Mouse (Mus musculus) heart, embryonic 14.5 days (tissue): ENCODE results near the gene Mapk11. TPM values are rescaled to one million over a fixed set of nuclear protein-coding genes. Genes with fewer than 3 reads are reported as not detected.
A peak's percentile ranks its signal among the peaks of the same experiment; 100 is the strongest.

Source experiments
- ATAC-seq: fragments of 200-750 bp; cut with Nextera tagmentation; 2 replicates; pipeline ENCODE4 v1.8.0; 2017; ENCODE audit warnings: low read depth, moderate TSS enrichment; ENCODE audit not compliant: insufficient number of reproducible peaks, insufficient read depth, low FRiP score
- H3K27ac ChIP-seq, 2 experiments: fragments of 200-500 bp in 1 of 2; fragments of 300-500 bp in 1 of 2; sonication (generic) in 1 of 2; replicated peaks in 1 of 2; 2 replicates each; pipeline ENCODE4 v1.5.1; 2012 to 2014; ENCODE audit warnings: low read depth in 2 of 2, low read length in 2 of 2, control low read depth in 1 of 2, mild to moderate bottlenecking in 1 of 2, mixed read lengths in 1 of 2; ENCODE audit not compliant: control insufficient read depth in 1 of 2, insufficient read depth in 1 of 2
- H3K27me3 ChIP-seq: fragments of 300-500 bp; sonication (generic); 2 replicates; pipeline ENCODE4 v1.6.1; 2014; ENCODE audit warnings: mild to moderate bottlenecking, low read length, control low read depth; ENCODE audit not compliant: control insufficient read depth, insufficient read depth
- H3K36me3 ChIP-seq: fragments of 300-500 bp; sonication (generic); 2 replicates; pipeline ENCODE4 v1.6.1; 2014; ENCODE audit warnings: mild to moderate bottlenecking, control low read depth, low read length, mixed read lengths; ENCODE audit not compliant: control insufficient read depth, insufficient read depth
- H3K4me1 ChIP-seq, 2 experiments: fragments of 200-500 bp in 1 of 2; fragments of 300-500 bp in 1 of 2; sonication (generic) in 1 of 2; 2 replicates each; pipeline ENCODE4 v1.6.1; 2012 to 2014; ENCODE audit warnings: low read length in 2 of 2, control low read depth in 1 of 2, mixed read lengths in 1 of 2; ENCODE audit not compliant: control insufficient read depth in 2 of 2, insufficient read depth in 2 of 2
- H3K4me2 ChIP-seq: fragments of 300-500 bp; sonication (generic); 2 replicates; pipeline ENCODE4 v1.6.1; 2014; ENCODE audit warnings: mild to moderate bottlenecking, low read length
- H3K4me3 ChIP-seq, 2 experiments: fragments of 200-500 bp in 1 of 2; fragments of 300-500 bp in 1 of 2; sonication (generic) in 1 of 2; 2 replicates each; pipeline ENCODE4 v1.5.1; 2012 to 2014; ENCODE audit warnings: low read length in 2 of 2, mild to moderate bottlenecking in 2 of 2, control low read depth in 1 of 2, low read depth in 1 of 2, moderate library complexity in 1 of 2; ENCODE audit not compliant: control insufficient read depth in 1 of 2, insufficient read depth in 1 of 2
- H3K9ac ChIP-seq: fragments of 300-500 bp; sonication (generic); 2 replicates; pipeline ENCODE4 v1.6.1; 2014; ENCODE audit warnings: mild to moderate bottlenecking, low read length
- H3K9me3 ChIP-seq: fragments of 300-500 bp; sonication (generic); 2 replicates; pipeline ENCODE4 v1.6.1; 2016; ENCODE audit warnings: low read length, control low read depth; ENCODE audit not compliant: control insufficient read depth
- WGBS: fragments of 180-500 bp; shearing (Covaris S2); extraction: QIAGEN DNeasy Blood & Tissue Kit; methylation state at CpG from one replicate; pipeline ENCODE4 v1.1.7; 2014; 5-methylcytosine and 5-hydroxymethylcytosine counted together
- polyA plus RNA-seq: library from polyadenylated mRNA; unstranded; fragments of >200 nt; fragmentation: Nextera tagmentation; extraction: Ambion mirVana; gene quantifications from 2 replicates; pipeline ENCODE4 v1.2.1, GENCODE M21; 2014

Mapk11 gene
- polyA plus RNA-seq, 1 experiment from 2014 or later = 3.2 TPM

DNA sequence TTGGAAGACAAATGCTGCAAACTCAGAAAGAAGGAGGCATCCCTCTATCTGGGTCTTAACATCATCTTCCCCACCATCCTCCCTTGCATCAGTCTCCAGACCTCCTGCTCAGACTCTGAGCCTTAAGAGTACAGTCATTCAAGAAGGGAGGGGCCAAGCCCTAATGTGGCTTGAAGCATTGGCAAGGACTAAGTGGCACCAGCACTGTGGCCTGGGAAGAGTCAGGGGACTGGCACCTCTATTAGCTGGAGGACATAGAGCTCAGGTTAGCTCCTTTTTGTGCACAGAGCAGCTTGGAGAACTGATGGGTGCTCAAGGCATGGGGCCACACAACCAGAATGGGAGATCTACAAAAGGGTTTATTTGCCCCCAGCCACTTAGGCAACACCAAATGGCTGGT, 19.2 kb downstream of the Mapk11 start:
- Histone ChIP-seq H3K4me1 (peaks cover 6 to 12% of the 10 kb centered on the region in 2 experiments; a peak in 3 of 4 replicates), H3K9ac (no peak overlapping the region), H3K27ac (no peak overlapping the region)

DNA sequence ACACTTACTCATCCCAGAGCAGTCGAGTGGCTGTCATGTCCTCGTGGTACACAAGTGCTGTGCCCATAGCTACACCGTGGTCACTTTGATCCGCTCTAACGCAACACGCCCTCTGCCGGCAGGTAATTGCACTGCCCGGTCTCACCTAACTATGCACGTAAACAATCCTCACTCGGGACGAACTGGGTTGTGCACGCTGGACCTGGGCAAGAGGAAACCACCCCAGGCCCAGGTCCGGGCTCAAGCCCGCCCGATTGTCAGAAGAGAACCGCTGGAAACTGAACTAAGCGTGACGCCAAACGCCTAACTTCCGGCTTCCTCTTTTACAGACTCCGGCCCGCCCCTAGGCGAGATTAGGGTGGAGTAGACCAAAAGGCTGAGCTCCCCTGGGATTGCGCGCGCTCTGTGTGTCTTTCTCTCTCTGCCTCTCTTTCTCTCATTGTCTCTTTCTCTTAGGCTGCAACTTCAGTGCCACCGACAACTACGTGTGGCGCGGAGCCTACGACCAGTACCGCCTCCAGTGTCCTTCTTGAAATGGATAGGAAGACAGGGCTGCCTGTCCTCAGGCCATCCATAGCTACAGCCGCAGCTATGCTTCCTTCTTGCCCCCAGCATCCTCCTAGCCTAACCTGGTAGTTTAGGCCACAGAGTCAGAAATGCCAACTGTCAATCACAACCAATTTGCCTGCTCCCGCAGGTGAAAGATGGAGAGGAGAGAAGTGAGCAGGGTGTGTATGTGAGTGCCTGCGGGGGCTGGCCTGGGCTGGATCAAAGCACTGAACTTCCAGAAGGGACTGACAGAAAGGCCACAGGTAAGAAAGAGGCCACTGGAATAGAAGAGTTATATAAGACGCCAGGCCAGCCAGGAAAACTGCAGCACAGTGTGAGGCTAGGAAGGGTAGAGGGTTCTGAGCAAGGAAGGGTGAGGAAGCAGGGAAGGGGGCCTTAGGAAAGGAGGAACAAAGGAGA, 20.8 kb downstream of the Mapk11 start, which contains the start of gene Hdac10:
Gene Hdac10 (minus strand): TSS at position 319 of the 969 bp plus-strand sequence.
- peak within 1 kb of the TSS; percentile 82 to 85 for H3K27ac ChIP-seq
- H3K27me3 ChIP-seq = no peaks in the 10 kb centered on the region
- 3% methylated on average over 36 of the region's 36 CpGs for WGBS
- H3K9ac ChIP-seq = peak within 1 kb of the TSS; percentile 78
- no peaks in the 10 kb centered on the region for H3K9me3 ChIP-seq
- ATAC-seq = peak; percentile 78
- peak within 1 kb of the TSS; percentile 66 to 85 for H3K4me3 ChIP-seq
- H3K4me2 ChIP-seq = peak within 1 kb of the TSS; percentile 73
- H3K36me3 ChIP-seq = peaks cover 50% of the 10 kb centered on the region
- H3K4me1 ChIP-seq = peaks cover 8 to 16% of the 10 kb centered on the region in 2 experiments; a peak in 3 of 4 replicates

More for the DNA sequence above, 19.2 kb downstream of the Mapk11 start:
- Histone ChIP-seq H3K4me3 (no peak overlapping the region), H3K4me2 (no peak overlapping the region), H3K27me3 (no peaks in the 10 kb centered on the region), H3K36me3 (peaks cover 38% of the 10 kb centered on the region), H3K9me3 (no peaks in the 10 kb centered on the region)
- ATAC-seq = no peak

DNA sequence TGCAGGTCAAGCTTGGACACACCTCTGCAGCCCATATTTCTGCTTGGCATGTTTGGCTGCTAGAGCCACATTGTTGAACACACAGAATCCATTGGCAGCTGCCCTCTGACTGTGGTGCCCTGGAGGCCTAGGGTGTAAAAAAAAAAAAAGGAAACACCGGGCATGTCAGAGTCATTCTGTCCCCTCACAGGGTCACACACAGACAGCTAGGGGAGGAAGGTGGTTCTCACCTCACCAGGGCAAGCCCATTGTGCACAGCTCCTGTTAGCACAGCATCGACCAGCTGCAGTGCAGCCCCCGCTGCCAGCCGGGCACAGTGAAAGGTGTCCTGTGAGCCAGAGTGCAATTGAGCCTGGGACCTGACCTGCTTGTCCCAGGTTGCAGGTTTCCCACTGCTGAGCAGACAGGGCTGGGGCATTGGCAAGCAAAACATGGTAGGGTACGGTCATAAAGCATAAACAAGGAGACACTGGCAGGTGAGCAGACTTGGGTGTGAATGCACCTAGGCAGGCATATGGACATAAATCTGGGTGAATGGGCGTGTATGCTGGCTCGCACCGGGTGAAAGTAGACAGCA, 22.0 kb downstream of the Mapk11 start:
- Histone ChIP-seq H3K4me2 (peak overlapping the region; percentile 73), H3K27ac (0 out of 4 replicates have a peak overlapping the region, but pooled peaks of 1 of the 2 experiments have one; percentile 82), H3K4me3 (peak overlapping the region in 1 of 2 experiments; percentile 66; a peak in 3 of 4 replicates), H3K9ac (peak overlapping the region; percentile 78), H3K9me3 (no peaks in the 10 kb centered on the region), H3K4me1 (peaks cover 13 to 20% of the 10 kb centered on the region in 2 experiments; a peak in 3 of 4 replicates), H3K27me3 (no peaks in the 10 kb centered on the region), H3K36me3 (peaks cover 42% of the 10 kb centered on the region)
- no peak for ATAC-seq
- 78% methylated on average over 8 of the region's 8 CpGs for WGBS

DNA sequence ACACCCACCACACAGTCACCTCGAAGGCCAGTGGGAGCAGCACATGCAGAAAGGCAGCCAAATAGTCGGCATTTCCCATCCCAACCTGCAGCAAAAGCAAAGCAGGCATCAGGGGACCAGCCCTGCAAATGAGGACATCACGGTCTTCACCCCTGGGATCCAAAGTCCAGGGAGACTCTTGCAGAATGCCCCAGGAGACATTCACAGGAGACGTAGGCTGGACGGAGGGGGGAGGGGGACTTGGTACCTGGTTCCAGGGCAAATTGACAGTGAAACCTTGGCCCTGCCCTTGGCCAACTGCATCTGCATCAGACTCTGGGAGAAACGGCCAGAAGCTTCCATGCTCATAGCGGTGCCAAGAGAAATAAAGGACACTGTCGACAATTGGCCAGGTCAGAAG, 22.8 kb downstream of the Mapk11 start:
- Histone ChIP-seq H3K27ac (no peak overlapping the region), H3K27me3 (no peaks in the 10 kb centered on the region), H3K36me3 (peaks cover 34% of the 10 kb centered on the region), H3K9me3 (no peaks in the 10 kb centered on the region), H3K4me3 (no peak overlapping the region), H3K4me1 (peaks cover 20 to 29% of the 10 kb centered on the region in 2 experiments), H3K9ac (no peak overlapping the region), H3K4me2 (no peak overlapping the region)
- no peak for ATAC-seq
- 88% methylated on average over 8 of the region's 8 CpGs for WGBS

DNA sequence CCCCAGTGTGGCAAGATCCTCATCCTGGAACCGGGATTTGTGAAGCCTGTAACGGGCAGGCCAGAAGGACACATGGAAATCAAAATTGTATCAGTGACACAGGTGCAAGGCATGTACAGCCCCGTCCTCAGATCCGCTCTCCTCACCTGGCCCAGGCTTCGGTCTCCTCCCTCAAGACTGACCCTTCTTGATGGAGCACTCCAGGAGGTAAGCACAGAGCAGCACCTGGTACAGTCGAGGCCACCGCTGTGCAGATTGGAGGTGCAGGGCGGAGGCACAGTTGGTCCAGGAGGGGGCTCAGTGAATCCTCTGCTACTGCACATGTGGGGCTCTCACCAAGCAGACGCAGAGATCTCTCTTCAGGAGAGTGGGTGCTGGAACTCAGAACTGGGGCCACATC, 24.1 kb downstream of the Mapk11 start:
- WGBS = 87% methylated on average over 9 of the region's 9 CpGs
- ATAC-seq = no peak

DNA sequence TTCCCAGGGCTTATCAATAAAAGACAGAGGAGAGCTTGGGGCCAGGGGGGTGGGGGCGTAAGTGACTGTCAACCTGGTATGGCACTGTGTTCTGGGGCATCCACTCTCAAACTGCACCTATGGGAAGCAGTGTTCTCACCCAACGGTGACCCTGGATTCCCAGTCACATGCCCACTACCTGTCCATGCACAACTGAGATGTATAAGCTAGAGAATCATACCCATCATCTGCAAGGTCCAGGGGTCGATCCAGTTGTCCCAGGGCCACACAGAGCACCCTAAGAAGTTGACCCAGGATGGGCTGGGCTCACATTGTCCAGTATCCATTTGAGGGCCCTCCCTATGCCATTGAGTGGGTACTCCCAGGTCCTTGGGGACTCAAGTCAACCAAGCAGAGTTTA, 25.1 kb downstream of the Mapk11 start:
- peaks cover 32% of the 10 kb centered on the region for H3K36me3 ChIP-seq
- WGBS = 94% methylated on average over 3 of the region's 3 CpGs
- no peak overlapping the region for H3K9ac ChIP-seq
- H3K27ac ChIP-seq = no peak overlapping the region
- no peak overlapping the region for H3K4me2 ChIP-seq
- H3K9me3 ChIP-seq = no peaks in the 10 kb centered on the region
- no peak for ATAC-seq
- no peaks in the 10 kb centered on the region for H3K27me3 ChIP-seq
- H3K4me3 ChIP-seq = no peak overlapping the region
- H3K4me1 ChIP-seq = peaks cover 20 to 42% of the 10 kb centered on the region in 2 experiments

More for the DNA sequence above, 24.1 kb downstream of the Mapk11 start:
- Histone ChIP-seq H3K27me3 (no peaks in the 10 kb centered on the region), H3K4me1 (peaks cover 20 to 39% of the 10 kb centered on the region in 2 experiments), H3K4me2 (no peak overlapping the region), H3K9me3 (no peaks in the 10 kb centered on the region), H3K36me3 (peaks cover 27% of the 10 kb centered on the region), H3K9ac (no peak overlapping the region), H3K27ac (no peak overlapping the region), H3K4me3 (no peak overlapping the region)

DNA sequence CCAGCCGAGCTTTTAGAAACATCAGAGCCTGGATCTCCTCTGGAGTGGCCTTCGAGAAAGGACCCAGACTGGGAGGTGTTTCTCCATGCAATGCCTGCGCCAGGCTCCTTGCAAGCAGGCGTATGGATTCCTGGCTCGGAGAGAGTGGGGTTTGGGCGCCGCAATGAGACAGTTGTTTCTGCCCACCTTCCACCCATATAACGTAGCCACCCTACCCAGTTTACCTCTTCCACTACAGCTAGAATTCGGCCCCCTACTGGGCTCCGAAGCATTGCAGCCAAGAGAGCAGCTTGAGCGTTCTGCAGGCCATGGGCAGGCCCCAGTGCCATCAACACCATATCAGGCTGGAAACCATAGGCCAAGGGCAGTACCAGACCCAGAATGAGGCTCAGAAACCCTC, 25.8 kb downstream of the Mapk11 start:
- Histone ChIP-seq H3K9me3 (no peaks in the 10 kb centered on the region), H3K9ac (peak overlapping the region; percentile 96), H3K4me1 (peaks cover 20 to 38% of the 10 kb centered on the region in 2 experiments), H3K4me2 (peak overlapping the region; percentile 97), H3K36me3 (peaks cover 38% of the 10 kb centered on the region), H3K27me3 (no peaks in the 10 kb centered on the region), H3K27ac (peak overlapping the region; percentile 66 to 74; a peak in 3 of 4 replicates), H3K4me3 (peak overlapping the region; percentile 81 to 96)
- ATAC-seq = no peak
- WGBS = 31% methylated on average over 11 of the region's 11 CpGs
